Mouse (Mus musculus) cerebellum, adult 2 months (tissue): ENCODE measurements around the gene Fam155a. TPM values are rescaled to one million over a fixed set of nuclear protein-coding genes. Genes with fewer than 3 reads are reported as not detected.

Experiments
- DNase-seq, 2 experiments: peaks; one replicate each; pipeline ENCODE4 v3.0.0; 2021
- H3K27ac ChIP-seq: fragments of 200-500 bp; 2 replicates; pipeline ENCODE4 v1.5.1; 2012; ENCODE audit warnings: low read length, control low read depth, inconsistent platforms; ENCODE audit not compliant: insufficient read depth
- H3K27me3 ChIP-seq: fragments of 200-500 bp; 2 replicates; pipeline ENCODE4 v1.6.1; 2012; ENCODE audit warnings: inconsistent platforms, mild to moderate bottlenecking, low read length, moderate library complexity; ENCODE audit not compliant: control insufficient read depth, insufficient read depth
- H3K4me1 ChIP-seq: fragments of 200-500 bp; 2 replicates; pipeline ENCODE4 v1.6.1; 2011; ENCODE audit warnings: low read length; ENCODE audit not compliant: control insufficient read depth, insufficient read depth
- H3K4me3 ChIP-seq: fragments of 200-500 bp; replicated peaks from 2 replicates; pipeline ENCODE3; 2011; ENCODE audit warnings: mild to moderate bottlenecking, low read depth, low read length, control low read depth; ENCODE audit not compliant: insufficient read depth
- CTCF ChIP-seq: fragments of 200-500 bp; IDR thresholded peaks from 2 replicates; pipeline ENCODE4 v1.5.1; 2011; ENCODE audit warnings: low read depth, mild to moderate bottlenecking, control low read depth, low read length, moderate library complexity, borderline replicate concordance; ENCODE audit not compliant: insufficient read depth
- POLR2A ChIP-seq: fragments of 200-500 bp; IDR thresholded peaks from 2 replicates; pipeline ENCODE4 v1.6.1; 2011; ENCODE audit warnings: low read length, control low read depth, borderline replicate concordance; ENCODE audit not compliant: insufficient read depth
- WGBS: fragments of 180-500 bp; shearing (Covaris S2); methylation state at CpG from one replicate; pipeline ENCODE4 v1.1.7; 2018; 5-methylcytosine and 5-hydroxymethylcytosine counted together
- polyA plus RNA-seq: library from polyadenylated mRNA; depleted of rRNA; stranded (reverse); fragments of >200 nt; gene quantifications from 2 replicates; pipeline ENCODE4 v1.2.3, GENCODE M21; 2012

The Fam155a gene
- polyA plus RNA-seq, 1 experiment: 58.5 TPM

GRCm38 (mm10) chr8:9182461-9182860, 588.5 kb downstream of the Fam155a start:
- 64% methylated on average over 7 of the region's 7 CpGs for WGBS
- Histone ChIP-seq H3K4me3 (no peak overlapping the region), H3K27me3 (no peaks in the 10 kb centered on the region), H3K4me1 (no peaks in the 10 kb centered on the region), H3K27ac (no peak overlapping the region)
- no peak for DNase-seq
- TF ChIP-seq CTCF (no peak), POLR2A (no peak)

GRCm38 (mm10) chr8:9180686-9181315, 590.2 kb downstream of the Fam155a start:
- 95% methylated on average over 17 of the region's 17 CpGs for WGBS
- Histone ChIP-seq H3K4me3 (no peak overlapping the region), H3K27me3 (no peaks in the 10 kb centered on the region), H3K4me1 (no peaks in the 10 kb centered on the region), H3K27ac (no peak overlapping the region)
- no peak for DNase-seq
- no peak for TF ChIP-seq POLR2A
- TF ChIP-seq CTCF: no peak

- no peaks in the 10 kb centered on the region for H3K27me3 ChIP-seq
- H3K4me3 ChIP-seq: no peak overlapping the region
- 38% methylated on average over 7 of the region's 7 CpGs for WGBS
- DNase-seq: no peak
- no peak overlapping the region for H3K27ac ChIP-seq
- TF ChIP-seq POLR2A (no peak), CTCF (no peak)
- no peaks in the 10 kb centered on the region for H3K4me1 ChIP-seq
These were observed 594.0 kb downstream of the Fam155a start for GRCm38 (mm10) chr8:9176974-9177373.

GRCm38 (mm10) chr8:9174865-9175565, 595.9 kb downstream of the Fam155a start:
- no peaks in the 10 kb centered on the region for H3K27me3 ChIP-seq
- TF ChIP-seq CTCF: peak; percentile 57; the same call in 1 of the 2 replicates
- no peak for TF ChIP-seq POLR2A
- no peak overlapping the region for H3K4me3 ChIP-seq
- H3K4me1 ChIP-seq: no peaks in the 10 kb centered on the region
- DNase-seq: peak; percentile 11 to 25
- no peak overlapping the region for H3K27ac ChIP-seq
- 15% methylated on average over 9 of the region's 9 CpGs for whole genome bisulfite sequencing

GRCm38 (mm10) chr8:9171848-9172247, 599.1 kb downstream of the Fam155a start:
- TF ChIP-seq CTCF (no peak), POLR2A (no peak)
- H3K4me3 ChIP-seq: no peak overlapping the region
- H3K4me1 ChIP-seq: no peaks in the 10 kb centered on the region
- WGBS: 95% methylated on average over 5 of the region's 5 CpGs
- no peaks in the 10 kb centered on the region for H3K27me3 ChIP-seq
- H3K27ac ChIP-seq: no peak overlapping the region
- no peak for DNase-seq

- Histone ChIP-seq H3K4me1 (no peaks in the 10 kb centered on the region), H3K27ac (no peak overlapping the region), H3K4me3 (no peak overlapping the region), H3K27me3 (no peaks in the 10 kb centered on the region)
- no peak for DNase-seq
- TF ChIP-seq CTCF (no peak), POLR2A (no peak)
- 60% methylated on average over 10 of the region's 10 CpGs for WGBS
These were observed 603.0 kb downstream of the Fam155a start for GRCm38 (mm10) chr8:9167995-9168394.

- H3K4me3 ChIP-seq: no peak overlapping the region
- no peak for DNase-seq
- H3K27me3 ChIP-seq: no peaks in the 10 kb centered on the region; the same call in 1 of the 2 replicates
- WGBS: 81% methylated on average over 4 of the region's 4 CpGs
- H3K27ac ChIP-seq: no peak overlapping the region
- H3K4me1 ChIP-seq: no peaks in the 10 kb centered on the region
- no peak for TF ChIP-seq CTCF
- no peak for TF ChIP-seq POLR2A
These were observed 609.4 kb downstream of the Fam155a start for GRCm38 (mm10) chr8:9161606-9162005.

- Histone ChIP-seq H3K4me1 (no peaks in the 10 kb centered on the region), H3K27me3 (no peaks in the 10 kb centered on the region; the same call in 1 of the 2 replicates), H3K4me3 (no peak overlapping the region), H3K27ac (no peak overlapping the region)
- 88% methylated on average over 7 of the region's 7 CpGs for WGBS
- TF ChIP-seq CTCF (no peak), POLR2A (no peak)
- DNase-seq: no peak
These were observed 611.6 kb downstream of the Fam155a start for GRCm38 (mm10) chr8:9159322-9159721.
